Mouse (Mus musculus): ENCODE results near the gene Cdk6. TPM values are rescaled to one million over a fixed set of nuclear protein-coding genes. Genes with fewer than 3 reads are reported as not detected.

The Cdk6 gene
- polyA plus RNA-seq, 1 experiment = 8.9 TPM

- no peaks in the 10 kb centered on the region for H3K36me3 ChIP-seq (ENCODE audit: control insufficient read depth, insufficient read depth)
- H3ac ChIP-seq (ENCODE audit: control insufficient read depth, insufficient read length) = no peak overlapping the region
- H3K79me2 ChIP-seq (ENCODE audit: control insufficient read depth, insufficient read depth) = peaks cover 49% of the 10 kb centered on the region
- TF ChIP-seq REST (IDR thresholded peaks at IDR 0.05; ENCODE audit: insufficient read depth, insufficient read length) = no peak
- no peak for TF ChIP-seq MYOG (IDR thresholded peaks at IDR 0.05; ENCODE audit: control insufficient read depth in 1 of 3, insufficient read depth in 1 of 3, insufficient read length in 2 of 3, low read depth in 2 of 3)
- no peak for TF ChIP-seq MYOD1 (IDR thresholded peaks at IDR 0.05; ENCODE audit: control insufficient read depth in 1 of 3, insufficient read length in 2 of 3, low read depth in 2 of 3)
- TF ChIP-seq TCF12 (IDR thresholded peaks at IDR 0.05; ENCODE audit: insufficient read depth, poor library complexity, severe bottlenecking) = no peak
- no peak for TF ChIP-seq USF1 (IDR thresholded peaks at IDR 0.05; ENCODE audit: low read depth)
- no peak for TF ChIP-seq SRF (IDR thresholded peaks at IDR 0.05; ENCODE audit: control insufficient read depth, insufficient read length, low read depth)
- TF ChIP-seq POLR2AphosphoS2 (IDR thresholded peaks at IDR 0.05; ENCODE audit: insufficient read length, low read depth) = no peak
- TF ChIP-seq POLR2A (IDR thresholded peaks at IDR 0.05; ENCODE audit: insufficient read length, low read depth) = no peak
- no peak for TF ChIP-seq CEBPB (IDR thresholded peaks at IDR 0.05; ENCODE audit: insufficient read depth, poor library complexity, severe bottlenecking)
- no peak for TF ChIP-seq E2F4 (IDR thresholded peaks at IDR 0.05; ENCODE audit: insufficient read depth)
- no peak for TF ChIP-seq MAX (IDR thresholded peaks at IDR 0.05; ENCODE audit: low read depth)
- TF ChIP-seq TCF3 (IDR thresholded peaks at IDR 0.05; ENCODE audit: insufficient read length, low read depth) = no peak
- H3K4me2 ChIP-seq (ENCODE audit: low read depth) = no peak overlapping the region
- no peaks in the 10 kb centered on the region for H3K27me3 ChIP-seq (ENCODE audit: control insufficient read depth, insufficient read depth, insufficient read length)
- no peak overlapping the region for H3K4me3 ChIP-seq
Observed at GRCm38 (mm10) chr5:3379252-3379651, 38.0 kb downstream of the Cdk6 start.

GRCm38 (mm10) chr5:3380692-3381233, 39.5 kb downstream of the Cdk6 start:
- H3K36me3 ChIP-seq (ENCODE audit: control insufficient read depth, insufficient read depth) = no peaks in the 10 kb centered on the region
- no peak overlapping the region for H3K4me3 ChIP-seq
- no peaks in the 10 kb centered on the region for H3K27me3 ChIP-seq (ENCODE audit: control insufficient read depth, insufficient read depth, insufficient read length)
- H3K4me2 ChIP-seq (ENCODE audit: low read depth) = no peak overlapping the region
- H3K79me2 ChIP-seq (ENCODE audit: control insufficient read depth, insufficient read depth) = peaks cover 56% of the 10 kb centered on the region
- H3ac ChIP-seq (ENCODE audit: control insufficient read depth, insufficient read length) = no peak overlapping the region
- TF ChIP-seq CEBPB (IDR thresholded peaks at IDR 0.05; ENCODE audit: insufficient read depth, poor library complexity, severe bottlenecking) (no peak), MAX (IDR thresholded peaks at IDR 0.05; ENCODE audit: low read depth) (no peak)

GRCm38 (mm10) chr5:3381795-3382194, 40.5 kb downstream of the Cdk6 start:
- Histone ChIP-seq H3K79me2 (ENCODE audit: control insufficient read depth, insufficient read depth) (peaks cover 52% of the 10 kb centered on the region), H3K36me3 (ENCODE audit: control insufficient read depth, insufficient read depth) (no peaks in the 10 kb centered on the region), H3ac (ENCODE audit: control insufficient read depth, insufficient read length) (no peak overlapping the region), H3K27me3 (ENCODE audit: control insufficient read depth, insufficient read depth, insufficient read length) (no peaks in the 10 kb centered on the region), H3K4me3 (no peak overlapping the region), H3K4me2 (ENCODE audit: low read depth) (no peak overlapping the region)
- TF ChIP-seq TCF3 (IDR thresholded peaks at IDR 0.05; ENCODE audit: insufficient read length, low read depth) = no peak
- no peak for TF ChIP-seq MYOG (IDR thresholded peaks at IDR 0.05; ENCODE audit: control insufficient read depth in 1 of 3, insufficient read depth in 1 of 3, insufficient read length in 2 of 3, low read depth in 2 of 3)
- TF ChIP-seq E2F4 (IDR thresholded peaks at IDR 0.05; ENCODE audit: insufficient read depth) = no peak
- no peak for TF ChIP-seq POLR2AphosphoS2 (IDR thresholded peaks at IDR 0.05; ENCODE audit: insufficient read length, low read depth)
- no peak for TF ChIP-seq TCF12 (IDR thresholded peaks at IDR 0.05; ENCODE audit: insufficient read depth, poor library complexity, severe bottlenecking)
- TF ChIP-seq MAX (IDR thresholded peaks at IDR 0.05; ENCODE audit: low read depth) = no peak
- no peak for TF ChIP-seq SRF (IDR thresholded peaks at IDR 0.05; ENCODE audit: control insufficient read depth, insufficient read length, low read depth)
- no peak for TF ChIP-seq CEBPB (IDR thresholded peaks at IDR 0.05; ENCODE audit: insufficient read depth, poor library complexity, severe bottlenecking)
- no peak for TF ChIP-seq REST (IDR thresholded peaks at IDR 0.05; ENCODE audit: insufficient read depth, insufficient read length)
- no peak for TF ChIP-seq USF1 (IDR thresholded peaks at IDR 0.05; ENCODE audit: low read depth)
- no peak for TF ChIP-seq MYOD1 (IDR thresholded peaks at IDR 0.05; ENCODE audit: control insufficient read depth in 1 of 3, insufficient read length in 2 of 3, low read depth in 2 of 3)
- TF ChIP-seq POLR2A (IDR thresholded peaks at IDR 0.05; ENCODE audit: insufficient read length, low read depth) = no peak

GRCm38 (mm10) chr5:3382343-3383040, 41.2 kb downstream of the Cdk6 start:
- Histone ChIP-seq H3K36me3 (ENCODE audit: control insufficient read depth, insufficient read depth) (no peaks in the 10 kb centered on the region), H3ac (ENCODE audit: control insufficient read depth, insufficient read length) (no peak overlapping the region), H3K4me3 (no peak overlapping the region), H3K4me2 (ENCODE audit: low read depth) (no peak overlapping the region), H3K79me2 (ENCODE audit: control insufficient read depth, insufficient read depth) (peaks cover 50% of the 10 kb centered on the region), H3K27me3 (ENCODE audit: control insufficient read depth, insufficient read depth, insufficient read length) (no peaks in the 10 kb centered on the region)
- TF ChIP-seq MYOD1 (IDR thresholded peaks at IDR 0.05; ENCODE audit: control insufficient read depth in 1 of 3, insufficient read length in 2 of 3, low read depth in 2 of 3) = no peak
- TF ChIP-seq REST (IDR thresholded peaks at IDR 0.05; ENCODE audit: insufficient read depth, insufficient read length) = no peak
- no peak for TF ChIP-seq MYOG (IDR thresholded peaks at IDR 0.05; ENCODE audit: control insufficient read depth in 1 of 3, insufficient read depth in 1 of 3, insufficient read length in 2 of 3, low read depth in 2 of 3)
- no peak for TF ChIP-seq E2F4 (IDR thresholded peaks at IDR 0.05; ENCODE audit: insufficient read depth)

- H3K4me2 ChIP-seq (ENCODE audit: low read depth) = no peak overlapping the region
- TF ChIP-seq POLR2A (IDR thresholded peaks at IDR 0.05; ENCODE audit: insufficient read length, low read depth) (no peak), MAX (IDR thresholded peaks at IDR 0.05; ENCODE audit: low read depth) (no peak), E2F4 (IDR thresholded peaks at IDR 0.05; ENCODE audit: insufficient read depth) (no peak), SRF (IDR thresholded peaks at IDR 0.05; ENCODE audit: control insufficient read depth, insufficient read length, low read depth) (no peak), TCF3 (IDR thresholded peaks at IDR 0.05; ENCODE audit: insufficient read length, low read depth) (no peak), REST (IDR thresholded peaks at IDR 0.05; ENCODE audit: insufficient read depth, insufficient read length) (no peak), MYOD1 (IDR thresholded peaks at IDR 0.05; ENCODE audit: control insufficient read depth in 1 of 3, insufficient read length in 2 of 3, low read depth in 2 of 3) (no peak), MYOG (IDR thresholded peaks at IDR 0.05; ENCODE audit: control insufficient read depth in 1 of 3, insufficient read depth in 1 of 3, insufficient read length in 2 of 3, low read depth in 2 of 3) (no peak), TCF12 (IDR thresholded peaks at IDR 0.05; ENCODE audit: insufficient read depth, poor library complexity, severe bottlenecking) (no peak)
- no peak overlapping the region for H3ac ChIP-seq (ENCODE audit: control insufficient read depth, insufficient read length)
- H3K4me3 ChIP-seq = no peak overlapping the region
- no peaks in the 10 kb centered on the region for H3K27me3 ChIP-seq (ENCODE audit: control insufficient read depth, insufficient read depth, insufficient read length)
- H3K79me2 ChIP-seq (ENCODE audit: control insufficient read depth, insufficient read depth) = peaks cover 47% of the 10 kb centered on the region
- no peaks in the 10 kb centered on the region for H3K36me3 ChIP-seq (ENCODE audit: control insufficient read depth, insufficient read depth)
Observed at GRCm38 (mm10) chr5:3383547-3383946, 42.3 kb downstream of the Cdk6 start.

All from myocyte (in vitro differentiated cells).